Mouse (Mus musculus): Measurements from ENCODE around the gene Dyrk1a. TPM values are rescaled to one million over a fixed set of nuclear protein-coding genes. Genes with fewer than 3 reads are reported as not detected.

Gene Dyrk1a
- 11.5 and 13.5 TPM in 2 replicates for polyA plus RNA-seq (2014; fragmentation: Nextera tagmentation; extraction: Ambion mirVana)

- peak within 1 kb of the TSS; percentile 97 for H3K4me3 ChIP-seq (ENCODE audit: low read depth, low read length)
- peak within 1 kb of the TSS; percentile 100 for H3K27ac ChIP-seq (ENCODE audit: low read depth)
- no peaks in the 10 kb centered on the region for H3K27me3 ChIP-seq (replicated peaks; ENCODE audit: control insufficient read depth, insufficient read depth, low read length)
- H3K9ac ChIP-seq (ENCODE audit: low read length), result peak within 1 kb of the TSS; percentile 99
- peak within 1 kb of the TSS; percentile 76 for H3K4me2 ChIP-seq (ENCODE audit: low read length)
- DNase-seq (ENCODE audit: low spot score), result peak; percentile 96
- under 1% methylated on average over 118 of the region's 133 CpGs for WGBS
- peak; percentile 95 for ATAC-seq (replicated peaks; ENCODE audit: low FRiP score, low TSS enrichment, low read depth)
- no peaks in the 10 kb centered on the region for H3K9me3 ChIP-seq (ENCODE audit: control insufficient read depth, low read length)
- peaks cover 32% of the 10 kb centered on the region for H3K4me1 ChIP-seq (replicated peaks; ENCODE audit: control insufficient read depth, insufficient read depth, low read length)
- H3K36me3 ChIP-seq (ENCODE audit: control insufficient read depth, insufficient read depth, low read length), result no peaks in the 10 kb centered on the region
Observed at GRCm38 (mm10) chr16:94569229-94570176, at the start of gene Dyrk1a. Gene Dyrk1a, plus strand, starts transcription at chr16:94570010.

- Histone ChIP-seq H3K27me3 (replicated peaks; ENCODE audit: control insufficient read depth, insufficient read depth, low read length) (no peaks in the 10 kb centered on the region), H3K4me3 (ENCODE audit: low read depth, low read length) (no peak overlapping the region), H3K4me2 (ENCODE audit: low read length) (no peak overlapping the region), H3K36me3 (ENCODE audit: control insufficient read depth, insufficient read depth, low read length) (no peaks in the 10 kb centered on the region), H3K4me1 (replicated peaks; ENCODE audit: control insufficient read depth, insufficient read depth, low read length) (peaks cover 39% of the 10 kb centered on the region), H3K9me3 (ENCODE audit: control insufficient read depth, low read length) (no peaks in the 10 kb centered on the region), H3K27ac (ENCODE audit: low read depth) (no peak overlapping the region), H3K9ac (ENCODE audit: low read length) (no peak overlapping the region)
- 36% methylated on average over 6 of the region's 6 CpGs for WGBS
- ATAC-seq (replicated peaks; ENCODE audit: low FRiP score, low TSS enrichment, low read depth), result no peak
- no peak for DNase-seq (ENCODE audit: low spot score)
Observed at GRCm38 (mm10) chr16:94523594-94524377, 46.0 kb upstream of the Dyrk1a start.

- no peak overlapping the region for H3K4me2 ChIP-seq (ENCODE audit: low read length)
- 80% methylated on average over 9 of the region's 9 CpGs for WGBS
- ATAC-seq (replicated peaks; ENCODE audit: low FRiP score, low TSS enrichment, low read depth), result no peak
- no peaks in the 10 kb centered on the region for H3K27me3 ChIP-seq (replicated peaks; ENCODE audit: control insufficient read depth, insufficient read depth, low read length)
- no peak overlapping the region for H3K27ac ChIP-seq (ENCODE audit: low read depth)
- no peaks in the 10 kb centered on the region for H3K9me3 ChIP-seq (ENCODE audit: control insufficient read depth, low read length)
- H3K4me1 ChIP-seq (replicated peaks; ENCODE audit: control insufficient read depth, insufficient read depth, low read length), result peaks cover 30% of the 10 kb centered on the region
- H3K9ac ChIP-seq (ENCODE audit: low read length), result no peak overlapping the region
- H3K4me3 ChIP-seq (ENCODE audit: low read depth, low read length), result no peak overlapping the region
- DNase-seq (ENCODE audit: low spot score), result no peak
- no peaks in the 10 kb centered on the region for H3K36me3 ChIP-seq (ENCODE audit: control insufficient read depth, insufficient read depth, low read length)
Observed at GRCm38 (mm10) chr16:94524691-94525090, 45.1 kb upstream of the Dyrk1a start.

DNA sequence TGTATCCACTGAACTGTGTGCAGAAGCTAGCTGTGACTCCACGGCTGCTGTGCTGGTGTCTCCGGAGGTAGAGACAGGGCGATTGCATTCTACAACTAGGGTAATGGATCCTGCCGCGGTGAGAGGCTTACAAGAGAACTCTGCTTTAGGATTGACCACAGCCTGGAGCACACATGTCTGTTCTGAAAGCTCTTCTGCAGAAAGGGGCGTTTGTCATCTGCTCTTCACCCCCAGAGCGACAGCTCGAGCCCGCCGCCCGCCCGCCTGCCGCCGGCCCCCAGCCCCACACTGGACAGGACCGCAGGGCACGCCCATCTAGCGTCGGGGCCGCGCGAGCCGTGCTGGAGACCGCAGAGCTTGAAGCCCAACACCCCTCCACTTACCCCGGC lies 43.9 kb upstream of the Dyrk1a start:
- H3K36me3 ChIP-seq (ENCODE audit: control insufficient read depth, insufficient read depth, low read length), result no peaks in the 10 kb centered on the region
- under 1% methylated on average over 24 of the region's 24 CpGs for WGBS
- H3K4me3 ChIP-seq (ENCODE audit: low read depth, low read length), result peak overlapping the region; percentile 93
- H3K4me1 ChIP-seq (replicated peaks; ENCODE audit: control insufficient read depth, insufficient read depth, low read length), result peaks cover 23% of the 10 kb centered on the region
- H3K27ac ChIP-seq (ENCODE audit: low read depth), result peak overlapping the region; percentile 97
- H3K9ac ChIP-seq (ENCODE audit: low read length), result peak overlapping the region; percentile 67
- DNase-seq (ENCODE audit: low spot score) (no peak), ATAC-seq (replicated peaks; ENCODE audit: low FRiP score, low TSS enrichment, low read depth) (peak; percentile 74)
- H3K9me3 ChIP-seq (ENCODE audit: control insufficient read depth, low read length), result no peaks in the 10 kb centered on the region
- no peaks in the 10 kb centered on the region for H3K27me3 ChIP-seq (replicated peaks; ENCODE audit: control insufficient read depth, insufficient read depth, low read length)
- H3K4me2 ChIP-seq (ENCODE audit: low read length), result peak overlapping the region; percentile 82

DNA sequence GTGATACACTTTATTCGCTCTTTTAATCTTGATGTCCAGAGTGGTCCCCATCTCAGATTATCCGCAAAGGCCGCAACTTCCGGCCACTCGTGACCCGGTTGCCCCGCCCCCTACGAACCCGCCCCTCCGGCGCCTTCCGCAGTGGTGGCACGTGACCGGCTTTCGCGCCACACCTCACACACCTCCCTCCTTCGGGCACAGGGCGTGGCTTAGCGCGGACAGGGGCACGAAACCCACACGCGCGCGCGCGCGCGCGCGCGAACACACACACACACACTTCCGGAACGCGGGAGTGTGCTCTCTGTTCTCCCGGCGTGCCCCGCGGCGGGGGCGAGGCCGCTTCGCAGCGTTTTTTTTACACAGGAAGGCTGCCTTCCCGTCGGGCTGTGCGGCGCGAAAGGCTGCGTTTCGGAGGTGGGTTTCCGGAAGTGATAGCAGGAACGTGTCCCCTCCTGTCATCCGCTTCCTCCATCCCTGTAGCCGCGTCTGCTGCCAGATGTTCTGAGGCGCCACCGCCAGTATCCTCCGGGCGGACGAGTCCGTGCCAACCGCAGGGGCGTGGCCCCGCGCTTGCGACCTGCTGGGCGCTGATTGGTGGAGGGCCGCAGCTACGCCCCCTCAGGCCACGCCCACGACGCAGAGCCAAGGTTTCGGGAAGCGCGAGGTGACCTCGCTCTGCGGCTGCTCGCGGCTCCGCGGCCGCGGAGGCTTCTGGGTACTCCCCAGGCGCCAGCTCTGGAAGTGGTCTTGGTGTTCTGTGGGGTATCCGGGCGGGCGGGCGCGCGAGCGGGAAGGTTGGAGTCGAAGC lies 43.3 kb upstream of the Dyrk1a start, which contains the start of gene Vps26c:
TSS of gene Vps26c (minus strand) at position 487 of the 808 bp plus-strand sequence.
- H3K4me3 ChIP-seq (ENCODE audit: low read depth, low read length), result peak within 1 kb of the TSS; percentile 93
- peaks cover 23% of the 10 kb centered on the region for H3K4me1 ChIP-seq (replicated peaks; ENCODE audit: control insufficient read depth, insufficient read depth, low read length)
- WGBS, result under 1% methylated on average over 92 of the region's 93 CpGs
- DNase-seq (ENCODE audit: low spot score), result peak; percentile 98
- peak within 1 kb of the TSS; percentile 82 for H3K4me2 ChIP-seq (ENCODE audit: low read length)
- peak; percentile 91 for ATAC-seq (replicated peaks; ENCODE audit: low FRiP score, low TSS enrichment, low read depth)
- no peaks in the 10 kb centered on the region for H3K36me3 ChIP-seq (ENCODE audit: control insufficient read depth, insufficient read depth, low read length)
- H3K27me3 ChIP-seq (replicated peaks; ENCODE audit: control insufficient read depth, insufficient read depth, low read length), result no peaks in the 10 kb centered on the region
- no peaks in the 10 kb centered on the region for H3K9me3 ChIP-seq (ENCODE audit: control insufficient read depth, low read length)
- H3K27ac ChIP-seq (ENCODE audit: low read depth), result peak within 1 kb of the TSS; percentile 97
- H3K9ac ChIP-seq (ENCODE audit: low read length), result peak within 1 kb of the TSS; percentile 67

GRCm38 (mm10) chr16:94527152-94527534 lies 42.7 kb upstream of the Dyrk1a start:
- no peaks in the 10 kb centered on the region for H3K36me3 ChIP-seq (ENCODE audit: control insufficient read depth, insufficient read depth, low read length)
- peak overlapping the region; percentile 67 for H3K4me2 ChIP-seq (ENCODE audit: low read length)
- peaks cover 23% of the 10 kb centered on the region for H3K4me1 ChIP-seq (replicated peaks; ENCODE audit: control insufficient read depth, insufficient read depth, low read length)
- 2% methylated on average over 13 of the region's 13 CpGs for WGBS
- peak overlapping the region; percentile 67 for H3K9ac ChIP-seq (ENCODE audit: low read length)
- H3K27me3 ChIP-seq (replicated peaks; ENCODE audit: control insufficient read depth, insufficient read depth, low read length), result no peaks in the 10 kb centered on the region
- ATAC-seq (replicated peaks; ENCODE audit: low FRiP score, low TSS enrichment, low read depth) (no peak), DNase-seq (ENCODE audit: low spot score) (no peak)
- H3K9me3 ChIP-seq (ENCODE audit: control insufficient read depth, low read length), result no peaks in the 10 kb centered on the region
- H3K4me3 ChIP-seq (ENCODE audit: low read depth, low read length), result peak overlapping the region; percentile 93
- peak overlapping the region; percentile 97 for H3K27ac ChIP-seq (ENCODE audit: low read depth)

DNA sequence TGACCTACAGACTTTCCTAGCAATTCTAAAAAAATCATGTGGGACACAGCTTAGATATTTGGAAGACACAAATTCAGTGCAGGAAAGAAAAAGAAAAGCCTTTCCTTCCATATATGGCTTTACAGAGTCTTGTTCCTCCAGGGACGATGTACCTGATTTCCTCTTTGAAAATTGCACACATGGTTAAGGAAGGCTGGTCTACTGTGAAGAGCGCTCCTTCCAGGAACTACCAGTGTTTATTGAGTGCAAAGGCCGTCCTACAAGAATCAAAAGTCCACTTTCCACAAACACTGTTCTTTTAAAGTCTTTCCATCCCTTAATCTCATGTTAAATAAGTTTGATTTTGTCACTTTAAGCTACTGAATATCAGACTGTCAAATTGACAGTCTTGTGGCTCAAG lies 42.3 kb upstream of the Dyrk1a start:
- no peaks in the 10 kb centered on the region for H3K27me3 ChIP-seq (replicated peaks; ENCODE audit: control insufficient read depth, insufficient read depth, low read length)
- WGBS, result 34% methylated on average over 3 of the region's 3 CpGs
- peak overlapping the region; percentile 93 for H3K4me3 ChIP-seq (ENCODE audit: low read depth, low read length)
- H3K9ac ChIP-seq (ENCODE audit: low read length), result peak overlapping the region; percentile 67
- DNase-seq (ENCODE audit: low spot score), result no peak
- no peak for ATAC-seq (replicated peaks; ENCODE audit: low FRiP score, low TSS enrichment, low read depth)
- peak overlapping the region; percentile 97 for H3K27ac ChIP-seq (ENCODE audit: low read depth)
- H3K4me2 ChIP-seq (ENCODE audit: low read length), result peak overlapping the region; percentile 67
- peaks cover 23% of the 10 kb centered on the region for H3K4me1 ChIP-seq (replicated peaks; ENCODE audit: control insufficient read depth, insufficient read depth, low read length)
- H3K9me3 ChIP-seq (ENCODE audit: control insufficient read depth, low read length), result no peaks in the 10 kb centered on the region
- H3K36me3 ChIP-seq (ENCODE audit: control insufficient read depth, insufficient read depth, low read length), result no peaks in the 10 kb centered on the region

DNA sequence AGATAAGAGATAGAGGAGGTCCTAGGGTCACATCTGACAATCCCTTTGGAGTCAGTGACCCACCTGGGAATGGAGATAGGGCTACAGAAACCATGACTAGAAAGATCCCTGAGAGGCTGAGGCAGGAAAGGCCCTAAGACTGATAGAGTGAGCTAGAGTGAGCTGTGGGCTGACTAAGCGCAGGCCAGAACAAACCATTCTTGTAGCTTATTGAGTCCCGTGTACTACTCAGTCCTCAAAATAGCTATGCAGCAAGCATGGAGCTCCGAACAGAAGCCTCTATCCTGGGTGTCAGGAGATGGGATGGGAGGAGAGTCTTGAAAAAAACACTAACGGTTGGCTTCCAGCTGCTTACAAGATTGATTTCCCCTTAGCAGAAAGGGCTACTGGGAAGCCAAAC lies 38.5 kb upstream of the Dyrk1a start:
- ATAC-seq (replicated peaks; ENCODE audit: low FRiP score, low TSS enrichment, low read depth), result no peak
- WGBS, result 81% methylated on average over 4 of the region's 4 CpGs

More for the DNA sequence above, 38.5 kb upstream of the Dyrk1a start:
- Histone ChIP-seq H3K27ac (ENCODE audit: low read depth) (no peak overlapping the region), H3K4me3 (ENCODE audit: low read depth, low read length) (no peak overlapping the region), H3K36me3 (ENCODE audit: control insufficient read depth, insufficient read depth, low read length) (no peaks in the 10 kb centered on the region), H3K9ac (ENCODE audit: low read length) (no peak overlapping the region), H3K9me3 (ENCODE audit: control insufficient read depth, low read length) (no peaks in the 10 kb centered on the region), H3K4me1 (replicated peaks; ENCODE audit: control insufficient read depth, insufficient read depth, low read length) (0 out of 2 replicates have a peak, but pooled peaks cover 7% of the 10 kb centered on the region), H3K27me3 (replicated peaks; ENCODE audit: control insufficient read depth, insufficient read depth, low read length) (no peaks in the 10 kb centered on the region), H3K4me2 (ENCODE audit: low read length) (no peak overlapping the region)
- no peak for DNase-seq (ENCODE audit: low spot score)
